Mouse (Mus musculus): ENCODE data around the gene Pfdn4.

Gene Pfdn4

GRCm38 (mm10) chr2:170498011-170498410 lies 1.8 kb downstream of the Pfdn4 start:
- no peak for DNase-seq

DNA sequence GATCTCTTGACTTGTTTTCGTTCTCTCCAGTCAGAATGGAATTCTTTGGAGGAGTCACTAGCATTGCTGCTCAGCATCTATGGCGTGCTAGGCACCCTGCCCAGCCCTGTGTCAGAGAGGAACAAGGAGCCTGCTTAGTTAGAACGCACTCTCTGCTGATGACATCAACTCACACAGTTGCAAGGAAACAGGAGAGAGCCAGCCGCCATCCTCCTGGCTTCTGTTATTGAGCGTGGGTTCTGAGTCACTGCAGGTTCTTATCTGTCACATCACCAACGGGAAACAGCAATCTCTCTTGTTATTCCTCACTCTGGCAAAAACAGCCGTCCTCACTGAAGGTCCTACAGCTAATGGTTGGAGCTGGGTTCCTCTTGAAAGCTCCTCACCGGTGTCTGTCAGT lies 7.1 kb downstream of the Pfdn4 start:
- no peak for DNase-seq

GRCm38 (mm10) chr2:170503983-170504382 lies 7.8 kb downstream of the Pfdn4 start:
- no peak for DNase-seq

GRCm38 (mm10) chr2:170507734-170508133 lies 11.5 kb downstream of the Pfdn4 start:
- DNase-seq = peak; percentile 75

- peak; percentile 92 for DNase-seq
Observed at GRCm38 (mm10) chr2:170508821-170509220, 12.6 kb downstream of the Pfdn4 start.

DNA sequence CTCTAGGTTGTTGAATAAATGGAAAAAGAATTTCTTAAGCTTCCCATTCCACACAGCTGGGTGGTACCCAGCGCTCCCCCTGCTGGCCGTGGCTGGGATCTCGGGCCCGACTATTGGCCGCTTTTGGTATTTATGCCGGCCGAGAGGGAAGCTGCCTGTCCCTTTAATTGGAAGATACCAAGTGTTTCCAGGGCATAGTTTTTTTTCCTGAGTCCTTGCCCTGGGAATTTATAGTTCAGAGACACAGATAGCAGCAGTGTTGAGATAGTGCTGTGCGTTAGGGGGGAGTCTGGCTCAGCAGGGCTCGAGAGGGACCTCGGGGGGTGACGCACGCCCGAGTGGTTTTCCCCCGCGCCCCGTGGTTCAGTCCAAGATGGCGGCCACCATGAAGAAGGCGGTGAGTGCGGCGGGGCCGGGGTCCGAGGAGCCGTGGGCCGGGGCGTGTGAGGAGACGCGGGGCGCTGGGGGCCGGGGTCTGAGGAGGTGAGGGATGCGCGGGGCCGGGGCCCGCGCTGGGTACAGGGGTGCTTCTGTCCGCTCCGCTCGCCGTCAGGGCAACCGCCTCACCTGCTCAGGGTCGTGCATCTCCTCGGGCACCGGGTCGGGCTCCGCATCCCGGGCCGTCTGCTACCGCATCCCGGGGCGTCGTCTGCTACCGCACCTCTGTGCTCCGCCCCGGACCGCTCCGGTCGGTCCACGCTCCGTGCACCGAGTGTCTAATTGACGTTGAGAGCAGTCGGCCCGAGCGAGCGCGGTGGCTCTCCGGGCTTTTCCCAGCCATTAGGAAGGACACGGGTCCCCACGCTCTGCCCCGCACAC lies 15.1 kb downstream of the Pfdn4 start:
- DNase-seq = peak; percentile 85

- DNase-seq = no peak
Observed at GRCm38 (mm10) chr2:170513756-170514155, 17.5 kb downstream of the Pfdn4 start.

- DNase-seq = no peak
Observed at GRCm38 (mm10) chr2:170520321-170520971, 24.2 kb downstream of the Pfdn4 start.

GRCm38 (mm10) chr2:170526513-170526912 lies 30.3 kb downstream of the Pfdn4 start:
- no peak for DNase-seq

DNA sequence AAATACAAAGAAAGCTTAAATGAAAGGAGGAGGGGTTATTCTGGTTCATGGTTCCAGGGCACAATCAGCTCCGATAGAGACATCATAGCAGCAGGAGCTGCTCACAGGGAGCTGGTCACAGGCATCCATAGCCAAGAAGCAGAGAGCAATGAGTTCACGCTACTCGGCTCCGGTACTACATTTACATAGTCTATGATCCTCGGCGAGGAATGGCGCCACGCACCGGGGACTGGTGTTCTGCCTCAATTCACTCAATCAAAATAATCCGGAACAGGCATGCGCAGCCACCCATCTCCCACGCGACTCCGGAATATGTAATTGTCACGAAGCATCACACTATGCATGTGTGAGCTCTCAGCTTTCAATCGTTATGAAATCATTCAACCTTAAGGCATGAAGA lies 31.8 kb downstream of the Pfdn4 start:
- no peak for DNase-seq

DNA sequence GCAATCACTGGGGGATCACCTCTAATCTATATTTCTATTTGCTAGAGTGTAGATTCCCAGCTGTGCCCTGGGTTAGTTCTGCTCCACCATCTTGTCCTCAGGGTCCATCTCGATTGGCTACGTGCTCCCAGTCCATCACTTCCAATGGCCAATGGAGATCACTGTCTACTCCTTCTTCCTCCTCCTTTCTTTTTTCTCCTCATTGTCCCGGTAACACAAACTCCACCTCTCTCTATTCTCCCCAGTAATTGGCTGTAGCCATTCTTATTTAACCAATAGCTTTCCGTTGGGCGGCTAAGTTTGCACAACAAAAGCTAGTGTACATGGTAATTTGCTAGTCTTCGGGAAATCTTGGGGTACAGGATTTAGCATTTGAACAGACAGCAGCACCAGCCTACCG lies 33.5 kb downstream of the Pfdn4 start:
- DNase-seq = no peak

DNA sequence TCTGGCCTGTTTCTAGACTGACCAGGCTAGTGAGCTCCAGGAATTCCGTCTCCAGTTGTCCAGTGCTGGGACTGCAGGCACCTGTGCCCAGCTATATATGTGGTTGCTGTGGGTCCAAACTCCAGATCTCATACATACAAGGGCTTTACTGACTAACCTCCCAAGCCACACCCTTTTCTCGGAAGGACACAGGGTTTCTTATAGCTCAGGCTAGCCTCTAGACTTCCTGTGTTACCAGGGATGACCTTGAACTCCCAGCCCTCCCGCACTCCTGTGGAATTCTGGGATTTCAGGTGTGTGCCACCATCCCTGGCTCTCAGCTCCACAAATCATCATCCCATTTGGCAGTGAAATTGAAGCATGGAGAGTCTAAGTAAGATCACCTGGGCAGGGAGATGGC lies 34.0 kb downstream of the Pfdn4 start:
- no peak for DNase-seq

DNA sequence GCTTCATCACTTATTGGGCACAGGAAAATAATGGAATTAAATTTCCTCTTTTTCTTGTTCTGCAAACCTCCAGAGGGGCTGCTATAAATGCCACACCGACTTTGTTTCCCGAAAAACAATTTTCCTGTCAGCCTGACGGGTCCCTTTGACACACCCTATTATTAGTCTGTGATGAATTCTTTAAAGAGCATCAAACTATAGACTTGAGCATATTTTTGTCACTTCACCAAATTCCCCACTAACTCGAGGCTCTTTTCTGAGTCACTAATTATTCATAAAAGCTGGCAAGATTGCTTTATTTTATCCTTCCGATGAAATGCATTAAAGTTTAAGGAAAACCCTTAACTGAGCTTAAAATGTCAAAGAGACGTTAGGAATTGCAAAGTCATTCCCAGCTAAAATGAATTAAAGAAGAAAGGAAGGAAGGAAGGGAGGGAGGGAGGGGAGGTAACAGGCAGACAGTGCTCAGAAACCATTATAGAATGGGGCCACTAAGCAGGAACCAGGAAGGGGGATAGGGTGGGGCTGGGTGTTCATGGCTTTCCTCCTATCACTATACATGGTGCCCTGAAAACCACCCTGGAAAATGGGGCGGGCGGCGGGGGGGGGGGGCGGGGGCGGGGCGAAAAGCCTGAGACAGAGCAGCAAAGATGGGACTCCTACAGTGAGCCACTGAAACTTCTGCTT lies 38.0 kb downstream of the Pfdn4 start:
- DNase-seq = no peak

DNA sequence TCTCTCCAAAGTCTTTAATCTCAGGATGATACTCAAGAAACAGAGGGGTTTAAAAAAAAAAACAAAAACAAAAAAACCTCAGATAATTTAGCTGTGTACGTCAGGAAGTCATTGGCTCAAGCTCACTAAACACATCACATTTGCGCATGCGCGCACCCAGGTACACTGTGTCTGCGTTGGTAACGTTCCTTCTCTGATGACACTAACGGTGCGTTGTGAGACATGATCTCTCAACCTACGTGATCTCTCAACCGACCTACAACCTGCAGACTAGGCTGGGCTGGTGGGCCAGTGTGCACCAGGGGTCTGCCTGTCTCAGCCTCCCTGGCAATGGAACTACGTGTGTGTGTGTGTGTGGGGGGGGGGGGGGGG lies 38.6 kb downstream of the Pfdn4 start:
- DNase-seq = no peak

DNA sequence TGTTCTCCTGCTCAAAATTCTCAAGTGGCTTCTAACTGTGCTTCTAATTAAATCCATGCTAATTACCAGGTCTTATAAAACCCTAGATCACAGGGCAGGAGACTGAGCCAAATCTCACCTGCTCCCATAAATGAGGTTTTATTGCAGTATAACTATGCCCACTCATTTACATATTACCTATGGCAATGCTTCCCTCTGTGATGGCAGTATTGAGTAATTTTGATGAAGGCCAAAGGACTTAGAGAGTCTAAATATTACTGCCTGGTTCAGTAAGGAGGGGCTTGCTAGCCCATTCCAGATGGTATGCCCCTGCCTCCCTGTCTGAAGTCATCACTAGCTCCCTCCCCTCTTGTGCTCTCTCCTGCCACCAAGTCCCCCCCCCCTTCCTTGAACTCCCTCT lies 39.6 kb downstream of the Pfdn4 start:
- DNase-seq = no peak

DNA sequence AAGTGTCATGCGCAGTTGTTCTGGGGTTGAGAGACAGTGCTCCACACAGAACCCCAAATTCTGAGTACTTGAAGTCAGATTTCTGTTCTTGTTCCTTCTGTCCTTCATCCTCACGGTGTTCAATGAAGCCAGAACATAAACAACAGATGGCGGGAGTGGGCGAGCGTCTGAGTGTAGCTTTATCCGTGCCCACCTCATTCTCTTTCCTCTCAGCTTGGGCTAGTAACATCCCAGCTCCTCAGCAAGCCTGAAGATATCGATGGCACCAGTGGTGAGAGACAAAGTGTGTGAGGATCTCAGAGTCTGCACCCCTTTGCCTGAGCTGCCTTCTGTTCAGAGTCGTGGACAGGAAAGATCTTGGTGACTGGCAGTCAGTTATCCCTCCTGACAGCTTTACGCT lies 43.0 kb downstream of the Pfdn4 start:
- DNase-seq = no peak

- no peak for DNase-seq
Observed at GRCm38 (mm10) chr2:170543625-170544024, 47.4 kb downstream of the Pfdn4 start.

GRCm38 (mm10) chr2:170544159-170544558 lies 47.9 kb downstream of the Pfdn4 start:
- no peak for DNase-seq

GRCm38 (mm10) chr2:170544950-170545349 lies 48.7 kb downstream of the Pfdn4 start:
- no peak for DNase-seq

GRCm38 (mm10) chr2:170545745-170546144 lies 49.5 kb downstream of the Pfdn4 start:
- DNase-seq = no peak

DNA sequence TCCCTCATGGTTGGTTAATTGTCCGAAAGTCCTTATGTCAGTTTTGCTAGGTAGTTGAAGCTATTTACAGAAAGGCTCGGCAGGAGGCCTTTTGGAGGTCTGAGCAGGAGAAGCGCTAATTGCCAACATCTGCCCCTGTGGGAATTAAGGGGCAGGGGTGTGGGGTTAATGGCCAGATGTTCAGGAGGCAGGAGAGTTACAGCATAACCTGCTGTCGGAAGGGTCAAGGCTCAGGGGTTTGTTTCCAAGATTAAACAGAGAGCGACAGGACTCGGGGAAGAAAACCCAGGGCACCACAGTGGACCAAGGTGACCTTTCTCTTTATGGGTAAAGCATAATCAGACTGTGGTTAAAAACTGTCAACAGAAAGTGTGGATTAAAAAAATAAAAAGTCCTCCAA lies 51.3 kb downstream of the Pfdn4 start:
- DNase-seq = no peak

- DNase-seq = no peak
Observed at GRCm38 (mm10) chr2:170548046-170548445, 51.8 kb downstream of the Pfdn4 start.

- DNase-seq = no peak
Observed at GRCm38 (mm10) chr2:170549146-170549545, 52.9 kb downstream of the Pfdn4 start.

DNA sequence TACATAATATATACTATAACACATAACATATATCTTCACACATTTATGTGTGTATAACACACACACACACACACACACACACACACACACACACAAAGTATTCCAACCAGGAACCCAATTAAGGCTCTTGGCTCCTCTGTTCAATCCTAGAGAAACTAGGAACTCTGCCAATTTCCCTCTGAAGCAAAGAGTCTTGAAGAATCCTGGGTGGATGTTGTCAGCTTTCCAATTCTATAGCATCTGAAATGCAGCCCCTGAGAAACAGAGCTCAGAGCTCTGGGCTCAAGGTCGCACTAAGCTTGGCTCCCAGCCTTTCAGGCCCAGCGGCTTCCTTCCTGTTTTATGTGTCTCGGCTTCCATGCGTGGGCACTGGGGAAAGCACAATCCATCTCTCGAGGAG lies 54.0 kb downstream of the Pfdn4 start:
- no peak for DNase-seq
